Mouse (Mus musculus): ENCODE measurements around the gene Daxx.

Daxx gene

DNA sequence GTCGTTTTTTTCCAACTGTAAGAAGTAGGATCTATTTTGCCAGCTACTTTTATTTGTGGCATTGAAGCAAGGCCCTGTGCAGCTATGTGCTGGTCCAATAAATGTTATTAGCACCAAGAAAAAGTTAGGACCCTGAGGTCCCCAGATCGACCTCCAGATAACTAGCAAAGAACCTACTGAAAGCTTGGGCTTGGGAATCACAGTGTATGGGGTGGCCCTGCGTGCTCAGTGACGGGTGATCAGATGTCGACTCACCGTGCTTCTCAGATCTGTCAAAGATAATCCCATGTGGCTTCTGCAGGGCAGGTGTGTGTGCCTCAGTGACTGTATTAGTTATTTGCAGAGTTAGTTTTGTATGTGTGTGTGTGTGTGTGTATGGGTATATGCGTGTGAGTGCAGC, 12.1 kb downstream of the Daxx start:
- DNase-seq, result no peak

DNA sequence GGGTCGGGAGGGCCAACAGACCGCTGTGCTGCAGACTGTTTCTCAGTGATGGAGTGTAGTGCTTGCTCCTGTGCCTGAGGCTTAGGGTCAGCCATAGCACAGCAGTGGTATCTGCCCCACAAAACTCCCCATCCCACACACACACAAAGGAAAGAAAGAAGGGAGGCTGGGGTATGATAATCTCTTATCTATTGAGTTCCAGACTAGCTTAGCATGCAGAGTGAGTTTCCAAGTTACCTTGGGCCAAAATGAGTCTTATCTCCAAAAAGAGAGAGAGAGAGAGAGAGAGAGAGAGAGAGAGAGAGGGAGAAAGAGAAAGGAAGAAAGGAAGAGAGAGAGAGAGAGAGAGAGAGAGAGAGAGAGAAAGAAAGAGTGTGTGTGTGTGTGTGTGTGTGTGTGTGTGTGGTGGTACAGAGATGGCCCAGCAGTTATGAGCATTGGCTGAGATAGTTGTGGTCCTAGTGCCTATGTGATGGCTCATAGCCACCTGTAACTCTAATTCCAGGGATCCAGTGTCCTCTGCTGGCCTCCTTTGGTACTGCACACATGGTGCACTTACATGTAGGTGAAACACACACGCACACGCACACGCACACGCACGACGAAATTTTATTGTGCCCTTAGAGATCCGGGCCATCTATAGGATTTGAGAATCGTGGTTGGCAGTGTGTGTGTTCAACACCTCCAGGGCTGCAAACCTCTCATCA, 15.5 kb downstream of the Daxx start:
- peak in 1 of 2 experiments; percentile 36 for DNase-seq

DNA sequence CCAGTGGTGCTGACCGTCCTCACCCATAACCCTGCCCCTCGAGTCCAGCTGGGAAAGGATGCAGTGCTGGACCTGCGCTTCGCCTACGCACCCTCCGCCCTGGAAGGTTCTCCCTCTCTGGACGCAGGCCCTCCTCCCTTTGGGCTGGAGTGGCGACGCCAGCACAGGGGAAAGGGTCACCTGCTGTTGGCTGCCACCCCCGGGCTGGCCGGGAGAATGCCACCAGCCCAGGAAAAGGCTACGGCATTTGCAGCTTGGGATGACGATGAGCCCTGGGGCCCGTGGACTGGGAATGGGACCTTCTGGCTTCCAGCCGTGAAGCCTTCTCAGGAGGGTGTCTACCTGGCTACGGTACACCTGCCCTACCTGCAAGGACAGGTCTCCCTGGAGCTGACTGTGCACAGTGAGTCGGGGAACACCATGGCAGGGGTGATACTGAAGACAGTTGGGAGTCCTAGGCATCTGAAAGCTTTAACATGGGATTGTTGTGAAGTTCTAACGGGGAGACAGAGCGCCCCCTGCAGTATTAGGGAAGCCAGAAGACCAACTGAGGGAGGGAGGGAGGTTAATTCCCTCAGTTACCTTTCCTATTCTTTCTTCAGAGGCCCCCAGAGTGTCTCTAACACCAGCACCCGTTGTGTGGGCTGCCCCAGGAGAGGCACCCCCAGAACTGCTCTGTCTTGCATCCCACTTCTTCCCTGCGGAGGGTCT, 16.3 kb downstream of the Daxx start:
- no peak for DNase-seq

DNA sequence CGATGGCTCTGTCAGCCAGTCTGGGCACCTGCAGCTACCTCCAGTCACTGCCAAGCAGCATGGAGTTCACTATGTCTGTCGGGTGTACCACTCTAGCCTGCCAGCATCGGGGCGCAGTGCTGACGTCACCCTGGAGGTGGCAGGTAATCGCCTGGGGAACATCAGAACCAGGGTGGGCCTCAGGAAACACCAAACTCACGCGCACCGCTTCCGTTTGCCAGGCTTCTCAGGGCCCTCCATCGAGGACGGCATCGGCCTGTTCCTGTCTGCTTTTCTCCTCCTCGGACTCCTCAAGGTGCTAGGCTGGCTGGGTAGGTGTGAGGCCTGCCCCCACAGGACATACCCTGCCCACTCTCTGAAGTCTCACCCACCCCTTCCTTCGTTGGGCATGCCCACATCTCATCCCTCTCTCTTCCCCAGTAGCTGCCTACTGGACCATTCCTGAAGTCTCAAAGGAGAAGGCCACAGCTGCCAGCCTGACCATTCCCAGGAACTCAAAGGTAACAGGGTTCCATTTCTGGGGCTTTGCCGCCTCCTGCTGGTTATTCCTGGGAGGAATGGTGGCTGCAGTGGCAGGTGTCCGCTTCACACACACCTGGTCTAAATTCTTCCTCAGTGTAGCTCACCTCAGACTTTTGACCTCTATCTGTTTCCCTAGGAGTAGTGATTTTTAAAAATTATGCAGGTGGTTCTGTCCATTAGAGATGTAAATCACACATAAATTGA, 17.2 kb downstream of the Daxx start:
- no peak for DNase-seq

DNA sequence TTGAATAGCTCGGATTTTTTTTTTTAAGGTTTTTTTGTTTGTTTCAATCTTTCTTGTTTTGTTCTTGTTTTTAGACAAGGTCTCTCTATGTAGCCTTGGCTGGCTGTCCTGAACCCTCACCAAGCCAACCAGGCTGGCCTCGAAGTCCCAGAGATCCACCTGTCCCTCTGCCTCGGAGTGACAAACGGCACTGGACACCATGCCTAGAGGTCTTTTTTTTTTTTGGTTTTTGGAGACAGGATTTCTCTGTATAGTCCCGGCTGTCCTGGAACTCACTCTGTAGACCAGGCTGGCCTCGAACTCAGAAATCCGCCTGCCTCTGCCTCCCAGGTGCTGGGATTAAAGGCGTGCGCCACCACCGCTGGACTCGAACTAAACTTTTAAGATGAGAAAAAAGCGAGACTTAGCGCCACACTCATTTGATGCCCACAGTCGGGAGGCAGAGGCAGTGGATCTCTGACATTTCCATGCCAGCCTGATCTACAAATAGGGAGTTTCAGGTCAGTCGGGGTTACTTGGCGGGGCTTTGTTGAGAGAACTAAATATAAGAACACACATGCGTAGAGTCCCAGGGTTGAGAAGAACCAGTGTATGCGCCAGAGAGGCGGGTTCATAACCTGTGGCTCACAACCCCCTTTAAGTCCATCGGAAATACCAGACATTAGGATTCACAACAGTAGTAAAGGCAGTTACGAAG, 19.2 kb downstream of the Daxx start:
- no peak for DNase-seq

DNA sequence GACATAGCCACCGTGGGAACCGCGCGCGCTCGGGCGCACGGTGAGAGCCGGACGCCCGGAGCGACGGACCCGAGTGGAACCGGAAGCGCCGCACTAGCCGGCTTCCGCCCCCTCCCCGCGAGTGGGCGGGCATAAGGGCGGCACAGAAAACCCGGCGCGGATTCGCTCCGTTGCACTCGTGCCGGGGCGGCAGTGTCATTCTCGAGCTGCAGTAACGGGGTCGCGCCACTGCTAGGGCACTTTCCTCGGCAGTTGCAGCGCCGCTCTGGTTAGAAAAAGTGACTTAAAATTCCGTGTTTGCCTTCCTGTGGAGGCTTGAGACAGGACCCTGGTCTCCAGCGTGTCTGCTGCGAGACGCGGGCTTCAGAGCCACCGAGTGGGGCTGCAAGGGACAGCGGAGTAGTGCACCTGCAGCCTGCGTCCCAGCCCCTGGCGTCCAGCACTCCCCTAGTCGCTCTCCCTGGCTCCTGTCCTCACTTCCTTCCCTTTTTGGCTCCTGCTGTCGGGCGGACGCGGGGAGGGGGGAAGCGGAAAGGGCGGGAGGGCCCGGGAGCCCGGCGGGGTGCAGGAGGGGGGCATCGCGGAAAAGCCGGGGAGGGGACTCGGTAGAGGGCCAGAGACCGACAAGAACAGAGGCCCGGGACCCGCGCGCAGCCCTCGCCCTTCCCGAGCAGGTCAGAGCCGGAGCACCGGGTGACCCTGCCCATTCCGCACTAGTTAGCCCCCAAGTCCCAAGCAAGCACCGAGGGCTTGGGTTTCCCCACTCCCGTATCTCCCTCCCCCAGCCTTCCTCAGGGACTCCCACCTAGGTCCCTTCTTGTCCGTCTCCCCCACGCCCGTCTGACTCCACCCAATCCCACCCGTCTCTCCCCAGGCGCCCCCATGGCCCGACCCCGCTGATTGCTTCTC, 20.4 kb downstream of the Daxx start, which contains the start of gene Rgl2:
Gene Rgl2, plus strand, starts transcription at position 173 of the 909 bp plus-strand sequence.
- peak; percentile 88 to 89 for DNase-seq

DNA sequence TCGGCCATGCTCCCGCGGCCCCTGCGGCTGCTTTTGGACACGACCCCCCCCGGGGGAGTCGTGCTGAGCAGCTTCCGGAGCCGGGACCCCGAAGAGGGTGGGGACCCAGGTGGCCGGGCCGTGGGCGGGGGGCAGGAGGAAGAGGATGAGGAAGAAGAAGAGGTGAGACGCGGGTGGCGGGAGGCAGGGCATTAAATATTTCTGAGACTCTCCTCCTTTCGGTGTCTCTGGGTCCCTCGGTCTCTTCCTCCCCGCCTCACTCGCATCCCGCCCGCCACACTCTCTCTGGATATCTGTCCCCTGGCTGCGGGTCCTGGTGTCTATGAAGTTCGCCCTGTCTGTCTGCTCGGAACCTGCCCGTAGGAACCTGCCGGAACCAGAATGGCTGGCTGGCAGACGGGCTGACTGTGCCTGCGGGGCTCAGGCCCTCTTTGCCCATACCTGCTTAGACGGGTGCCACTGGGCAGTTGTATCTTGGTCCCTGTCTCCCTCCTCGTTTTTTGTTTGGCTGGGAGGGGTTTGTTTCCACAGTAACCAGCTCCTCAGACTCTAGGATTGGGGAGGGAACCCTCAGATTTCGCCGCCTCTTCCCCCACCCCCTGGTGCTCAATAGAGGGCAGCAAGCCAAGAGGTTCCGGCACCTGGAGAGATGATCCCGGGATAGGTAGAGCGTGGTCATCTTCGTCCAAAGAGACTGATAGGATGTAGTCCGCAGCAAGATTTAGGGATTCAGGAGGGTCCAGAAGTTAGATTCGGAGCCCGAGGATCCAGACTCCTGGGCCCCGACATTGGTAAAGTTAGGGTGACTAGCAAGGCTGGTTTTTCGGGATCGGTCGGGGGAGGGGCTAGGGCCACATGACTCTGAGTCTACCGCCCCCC, 21.3 kb downstream of the Daxx start:
- DNase-seq, result peak; percentile 81 to 88

DNA sequence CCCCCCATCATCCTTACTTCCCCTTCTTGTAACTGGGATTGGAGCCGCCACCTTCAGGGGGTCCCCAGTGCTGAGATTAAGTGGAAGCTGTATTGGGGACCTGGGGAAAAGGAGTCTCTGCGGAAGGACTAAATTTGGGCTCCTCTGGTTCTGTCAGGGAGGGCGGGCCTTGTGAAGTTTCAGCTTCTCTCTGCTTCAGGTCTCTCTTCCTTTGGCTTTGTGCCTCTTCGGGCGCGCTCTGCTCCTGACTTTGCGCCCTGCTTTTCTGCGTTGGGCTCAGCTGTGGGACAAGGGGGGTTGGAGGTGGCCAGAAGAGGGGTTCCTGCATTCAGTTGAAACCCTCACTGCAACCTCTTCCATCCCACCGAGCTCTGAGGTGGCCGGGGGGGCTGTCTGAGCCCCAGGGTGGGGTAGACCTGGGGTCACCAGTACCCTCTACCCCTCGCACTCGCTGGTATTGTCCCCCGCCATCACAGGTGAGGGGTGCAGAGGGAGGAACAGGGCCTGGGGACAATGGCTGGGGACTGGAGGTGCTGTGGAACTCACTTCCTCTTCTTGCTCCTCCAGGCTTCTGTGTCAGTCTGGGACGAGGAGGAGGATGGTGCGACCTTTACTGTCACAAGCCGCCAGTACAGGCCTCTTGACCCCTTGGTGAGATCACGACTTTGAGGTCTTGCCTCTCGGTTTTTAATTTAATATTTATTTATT, 22.1 kb downstream of the Daxx start:
- no peak for DNase-seq

DNA sequence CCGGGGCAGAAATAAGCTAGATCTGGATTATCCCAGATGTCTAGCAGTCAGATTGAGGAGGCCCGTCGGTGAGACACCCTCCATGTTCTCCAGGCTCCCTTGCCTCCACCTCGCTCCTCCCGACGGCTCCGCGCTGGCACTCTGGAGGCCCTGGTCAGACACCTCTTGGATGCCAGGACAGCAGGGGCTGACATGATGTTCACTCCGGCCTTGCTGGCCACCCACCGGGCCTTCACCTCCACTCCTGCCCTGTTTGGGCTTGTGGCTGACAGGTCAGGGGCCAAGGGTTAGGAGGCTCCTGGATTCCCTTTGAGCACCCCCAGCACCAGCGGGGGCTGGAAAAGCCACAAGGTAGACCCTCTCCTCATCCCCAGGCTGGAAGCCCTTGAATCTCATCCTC, 22.7 kb downstream of the Daxx start:
- no peak for DNase-seq

DNA sequence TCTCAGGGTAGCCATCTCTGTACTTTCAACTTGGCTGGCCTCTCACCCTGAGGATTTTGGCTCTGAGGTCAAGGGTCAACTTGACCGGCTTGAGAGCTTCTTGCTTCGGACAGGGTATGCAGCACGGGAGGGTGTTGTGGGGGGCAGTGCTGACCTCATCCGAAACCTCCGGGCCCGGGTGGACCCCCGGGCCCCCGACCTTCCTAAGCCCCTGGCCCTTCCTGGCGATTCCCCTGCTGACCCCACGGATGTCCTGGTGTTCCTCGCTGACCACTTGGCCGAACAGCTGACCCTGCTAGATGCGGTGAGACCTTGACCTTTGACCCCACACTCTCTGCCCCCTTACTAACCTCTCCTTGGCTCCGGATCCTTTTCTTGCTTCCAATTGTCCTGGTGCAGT, 23.2 kb downstream of the Daxx start:
- DNase-seq, result no peak

DNA sequence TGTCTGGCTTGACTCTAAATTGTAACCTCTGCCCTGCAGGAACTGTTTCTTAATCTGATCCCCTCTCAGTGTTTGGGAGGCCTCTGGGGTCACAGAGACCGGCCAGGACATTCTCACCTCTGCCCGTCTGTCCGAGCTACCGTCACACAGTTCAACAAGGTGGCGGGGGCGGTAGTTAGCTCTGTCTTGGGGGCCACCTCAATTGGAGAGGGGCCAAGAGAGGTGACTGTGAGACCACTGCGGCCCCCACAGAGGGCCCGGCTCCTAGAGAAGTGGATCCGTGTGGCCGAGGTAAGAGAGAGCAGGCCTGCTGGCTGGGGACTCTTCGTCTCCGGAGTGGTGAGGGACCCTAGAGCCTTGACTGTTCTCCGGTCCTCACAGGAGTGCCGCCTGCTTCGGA, 23.8 kb downstream of the Daxx start:
- no peak for DNase-seq

DNA sequence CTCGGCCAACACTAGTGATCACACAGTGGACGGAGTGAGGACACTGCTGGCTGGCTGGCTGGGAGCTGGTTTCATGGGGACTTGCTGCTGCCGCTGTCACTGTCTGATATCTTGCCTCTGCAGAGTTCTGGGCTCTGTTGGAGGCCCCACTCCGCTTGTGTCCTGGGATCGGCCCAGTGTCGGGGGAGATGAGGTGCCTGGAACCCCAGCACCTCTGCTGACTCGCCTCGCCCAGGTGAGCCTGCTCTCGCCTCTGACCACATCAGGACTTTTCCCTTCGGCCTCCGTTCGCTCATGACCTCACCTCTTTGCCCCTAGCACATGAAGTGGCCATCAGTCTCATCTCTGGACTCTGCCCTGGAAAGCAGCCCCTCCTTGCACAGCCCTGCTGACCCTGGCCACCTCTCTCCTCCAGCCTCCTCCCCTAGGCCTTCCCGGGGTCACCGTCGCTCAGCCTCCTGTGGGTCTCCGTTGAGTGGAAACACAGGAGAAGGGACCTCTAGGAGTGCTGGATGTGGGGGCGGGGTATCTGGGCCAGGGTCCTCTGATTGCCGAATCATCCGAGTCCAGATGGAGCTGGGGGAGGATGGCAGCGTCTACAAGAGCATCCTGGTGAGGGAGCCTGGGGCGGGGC, 26.3 kb downstream of the Daxx start:
- no peak for DNase-seq

DNA sequence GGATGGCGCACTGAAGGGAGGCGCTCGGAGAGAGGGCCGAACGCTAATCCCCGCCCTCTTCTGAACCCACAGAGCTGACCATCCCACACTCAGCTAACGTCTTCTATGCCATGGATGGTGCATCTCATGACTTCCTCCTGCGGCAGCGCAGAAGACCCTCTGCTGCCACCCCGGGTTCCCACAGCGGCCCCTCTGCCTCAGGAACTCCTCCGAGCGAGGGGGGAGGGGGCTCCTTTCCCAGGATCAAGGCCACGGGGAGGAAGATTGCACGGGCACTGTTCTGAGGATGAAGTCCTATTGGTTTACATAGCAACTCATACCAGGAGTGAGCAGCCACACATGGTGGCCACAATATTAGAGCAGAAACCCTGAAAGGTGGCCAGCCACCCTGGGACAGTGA, 27.8 kb downstream of the Daxx start:
- DNase-seq, result no peak

DNA sequence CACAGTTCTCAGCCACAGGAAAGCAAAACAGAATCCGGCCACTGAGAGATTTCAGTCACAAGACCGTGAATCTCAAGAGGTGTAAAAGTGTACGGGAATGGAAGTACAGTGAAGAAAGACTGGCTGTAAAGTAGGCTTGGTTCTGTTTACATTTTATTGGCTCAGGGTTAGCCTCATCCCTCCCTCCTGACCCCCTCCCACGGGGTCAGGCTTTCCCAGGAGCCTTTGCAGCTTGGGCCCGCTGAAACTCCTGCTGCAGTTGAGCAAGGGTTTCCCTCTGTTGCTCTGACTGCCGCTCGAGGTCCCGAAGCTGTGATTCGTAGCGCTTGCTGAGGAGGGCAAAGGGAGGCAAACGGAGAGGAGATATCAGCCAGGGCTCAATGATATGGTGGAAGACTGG, 29.6 kb downstream of the Daxx start:
- DNase-seq, result no peak

DNA sequence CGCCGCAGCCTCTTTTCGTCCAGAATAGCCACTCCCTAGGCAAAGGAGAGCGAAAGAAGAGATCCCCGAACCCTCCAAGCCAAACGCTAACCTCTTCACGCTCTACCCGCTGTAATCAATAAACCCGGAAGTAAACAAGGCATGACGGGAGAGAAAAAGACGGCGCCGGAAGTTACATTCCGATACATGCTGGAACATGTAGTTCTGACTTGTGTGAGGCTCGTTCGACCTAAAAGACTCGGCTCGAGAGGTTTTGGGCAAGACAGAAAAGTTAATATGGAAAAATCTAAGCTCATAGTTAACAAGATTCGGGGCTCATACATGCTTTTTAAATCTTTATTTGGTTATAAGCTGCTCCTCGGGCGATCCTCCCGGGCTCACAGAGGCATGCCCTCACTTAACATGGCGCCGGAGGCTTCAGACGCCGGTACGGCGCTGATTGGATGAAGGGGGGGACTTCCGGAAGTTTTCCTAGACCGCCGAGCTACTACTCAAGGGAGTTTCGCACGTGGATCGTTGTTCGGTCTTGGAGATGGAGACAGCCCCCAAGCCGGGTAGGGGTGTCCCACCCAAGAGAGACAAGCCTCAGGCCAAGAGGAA, 31.1 kb downstream of the Daxx start, which contains the start of the genes Pfdn6 and Wdr46:
Gene Pfdn6, minus strand, starts transcription at position 138 of the 600 bp plus-strand sequence.
Gene Wdr46, plus strand, starts transcription at position 455 of the 600 bp plus-strand sequence.
- DNase-seq, result peak; percentile 87 to 88

DNA sequence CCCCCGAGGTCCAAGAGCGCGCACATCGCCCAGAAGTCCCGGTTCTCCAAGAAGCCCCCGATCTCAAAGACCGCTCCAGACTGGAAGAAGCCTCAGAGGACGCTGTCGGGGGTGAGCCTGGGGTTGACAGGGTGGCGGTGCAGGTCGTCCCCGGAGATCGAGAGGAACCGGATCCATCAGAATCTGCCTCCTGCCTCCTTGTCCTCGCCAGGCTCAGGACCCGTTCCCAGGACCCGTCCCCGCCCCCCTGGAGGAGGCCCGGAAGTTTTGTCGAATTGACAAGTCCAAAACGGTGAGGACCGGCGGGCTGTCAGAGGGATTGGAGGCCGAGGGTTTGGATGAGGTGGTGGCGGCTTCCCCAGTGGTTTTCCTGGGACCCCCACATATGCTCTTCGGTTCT, 31.8 kb downstream of the Daxx start:
- no peak for DNase-seq

DNA sequence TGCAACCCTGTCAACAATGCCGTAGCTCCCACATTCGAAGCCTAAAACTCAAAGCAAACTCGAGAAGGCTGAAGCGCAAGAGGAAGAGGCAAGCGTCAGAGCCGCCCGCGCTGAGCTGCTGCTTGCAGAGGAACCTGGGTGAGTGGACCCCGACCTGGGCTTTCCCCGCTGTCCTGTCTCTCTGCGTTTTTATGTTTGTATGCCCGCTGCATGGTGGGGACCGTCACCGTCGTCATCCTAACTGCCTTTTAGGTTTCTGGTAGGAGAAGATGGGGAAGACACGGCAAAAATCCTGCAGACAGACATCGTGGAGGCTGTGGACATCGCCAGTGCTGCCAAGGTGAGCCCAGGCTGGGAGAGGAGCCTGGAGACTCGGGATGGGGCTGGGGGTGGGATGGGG, 32.2 kb downstream of the Daxx start:
- DNase-seq, result no peak

DNA sequence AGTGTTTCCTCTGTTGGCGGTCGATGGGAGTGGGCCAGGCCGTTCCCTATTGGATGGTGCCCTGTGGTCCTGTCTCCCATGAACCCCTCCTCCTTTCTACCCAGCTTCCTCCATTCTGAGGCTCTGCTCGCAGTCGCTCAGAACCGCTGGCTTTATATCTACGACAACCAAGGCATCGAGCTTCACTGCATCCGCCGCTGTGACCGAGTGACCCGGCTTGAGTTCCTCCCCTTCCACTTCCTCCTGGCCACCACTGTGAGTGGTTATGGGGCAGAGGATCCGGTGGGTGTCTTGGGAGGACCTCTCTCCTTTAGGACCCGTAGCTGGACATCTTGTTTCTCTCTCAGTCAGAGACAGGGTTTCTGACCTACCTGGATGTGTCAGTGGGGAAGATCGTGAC, 34.2 kb downstream of the Daxx start:
- no peak for DNase-seq

DNA sequence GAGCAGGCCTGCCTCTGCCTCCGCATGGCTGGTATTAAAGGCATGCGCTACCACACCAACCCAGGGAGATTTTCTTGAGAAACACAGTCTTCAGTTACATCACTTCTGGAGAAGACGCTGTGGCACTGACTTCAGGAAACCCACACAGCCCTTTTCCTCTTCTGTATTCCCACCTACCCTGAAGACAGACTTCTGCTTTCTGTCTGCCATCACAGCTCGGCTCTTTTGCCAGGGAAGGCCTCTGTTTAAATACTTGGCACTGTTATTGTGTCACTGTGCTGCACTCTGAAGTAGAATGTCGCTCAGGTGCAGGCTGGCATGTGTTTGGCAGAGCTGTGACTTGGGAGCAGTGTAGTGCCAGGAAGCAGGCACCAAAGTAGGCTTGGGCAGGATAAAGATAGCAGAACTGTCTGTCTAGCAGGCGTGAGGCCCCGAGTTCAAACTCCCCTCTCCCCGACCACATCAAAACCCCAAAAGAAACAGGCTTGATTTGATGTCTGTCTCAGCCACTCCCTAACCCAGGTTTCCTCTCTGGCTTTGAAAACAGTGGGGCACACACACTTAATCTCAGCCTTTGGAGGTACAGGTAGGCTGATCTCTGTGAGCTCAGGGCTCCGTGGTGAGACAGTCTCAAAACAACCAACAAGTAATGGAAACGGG, 38.3 kb downstream of the Daxx start:
- DNase-seq, result no peak
